Mouse (Mus musculus): ENCODE measurements around the gene Pelo. TPM values are rescaled to one million over a fixed set of nuclear protein-coding genes. Genes with fewer than 3 reads are reported as not detected.

The Pelo gene
- 10 to 100 TPM; 10.9 to 11.6 TPM for total RNA-seq (2023)

GRCm38 (mm10) chr13:115090069-115090976 lies at the start of gene Pelo:
Gene Pelo (minus strand): TSS chr13:115090186.

GRCm38 (mm10) chr13:115101355-115102191 lies 11.6 kb upstream of the Pelo start, which contains the start of the genes Gm49395 and Itga1:
Gene Gm49395 (minus strand): TSS chr13:115101921.
Gene Itga1 (minus strand): TSS chr13:115101964.

Other genes starting within 250 kb of the Pelo start
- gene Itga2, start 158.1 kb downstream of the Pelo start, total RNA-seq (2023): 1 to 10 TPM; 2.9 to 3.3 TPM
- 1 to 10 TPM; 1.7 to 2.5 TPM for gene Gm49395, start 11.7 kb upstream of the Pelo start, total RNA-seq (2023)
- 1 to 10 TPM; 1.3 to 2.4 TPM for gene Itga1, start 11.8 kb upstream of the Pelo start, total RNA-seq (2023)